Mouse (Mus musculus) bone marrow macrophage, adult 2 months (primary cell): ENCODE data around the gene Rpl3. TPM values are rescaled to one million over a fixed set of nuclear protein-coding genes. Genes with fewer than 3 reads are reported as not detected.
A peak's percentile ranks its signal among the peaks of the same experiment; 100 is the strongest.

Experiments
- H3K27ac ChIP-seq: 2 replicates; pipeline ENCODE4 v1.5.1; 2012; ENCODE audit warnings: low read depth, low read length; ENCODE audit not compliant: insufficient read depth
- H3K4me1 ChIP-seq: 2 replicates; pipeline ENCODE4 v1.6.1; 2012; ENCODE audit warnings: low read length; ENCODE audit not compliant: control insufficient read depth, insufficient read depth
- H3K4me3 ChIP-seq: 2 replicates; pipeline ENCODE4 v1.5.1; 2012; ENCODE audit warnings: mild to moderate bottlenecking, low read length, moderate library complexity; ENCODE audit not compliant: insufficient read depth
- CTCF ChIP-seq: IDR thresholded peaks from 2 replicates; pipeline ENCODE4 v1.5.1; 2012; ENCODE audit warnings: low read depth, mild to moderate bottlenecking, low read length, moderate library complexity
- POLR2A ChIP-seq: IDR thresholded peaks from 2 replicates; pipeline ENCODE4 v1.6.1; 2012; ENCODE audit warnings: mild to moderate bottlenecking, low read depth, low read length, borderline replicate concordance
- polyA plus RNA-seq: library from polyadenylated mRNA; stranded (reverse); fragments of >200 nt; gene quantifications from 2 replicates; pipeline ENCODE4 v1.2.4, GENCODE M21; 2012; ENCODE audit not compliant: missing spikeins, insufficient read depth, insufficient read length

Rpl3 gene
- polyA plus RNA-seq, 1 experiment: 928 TPM

DNA sequence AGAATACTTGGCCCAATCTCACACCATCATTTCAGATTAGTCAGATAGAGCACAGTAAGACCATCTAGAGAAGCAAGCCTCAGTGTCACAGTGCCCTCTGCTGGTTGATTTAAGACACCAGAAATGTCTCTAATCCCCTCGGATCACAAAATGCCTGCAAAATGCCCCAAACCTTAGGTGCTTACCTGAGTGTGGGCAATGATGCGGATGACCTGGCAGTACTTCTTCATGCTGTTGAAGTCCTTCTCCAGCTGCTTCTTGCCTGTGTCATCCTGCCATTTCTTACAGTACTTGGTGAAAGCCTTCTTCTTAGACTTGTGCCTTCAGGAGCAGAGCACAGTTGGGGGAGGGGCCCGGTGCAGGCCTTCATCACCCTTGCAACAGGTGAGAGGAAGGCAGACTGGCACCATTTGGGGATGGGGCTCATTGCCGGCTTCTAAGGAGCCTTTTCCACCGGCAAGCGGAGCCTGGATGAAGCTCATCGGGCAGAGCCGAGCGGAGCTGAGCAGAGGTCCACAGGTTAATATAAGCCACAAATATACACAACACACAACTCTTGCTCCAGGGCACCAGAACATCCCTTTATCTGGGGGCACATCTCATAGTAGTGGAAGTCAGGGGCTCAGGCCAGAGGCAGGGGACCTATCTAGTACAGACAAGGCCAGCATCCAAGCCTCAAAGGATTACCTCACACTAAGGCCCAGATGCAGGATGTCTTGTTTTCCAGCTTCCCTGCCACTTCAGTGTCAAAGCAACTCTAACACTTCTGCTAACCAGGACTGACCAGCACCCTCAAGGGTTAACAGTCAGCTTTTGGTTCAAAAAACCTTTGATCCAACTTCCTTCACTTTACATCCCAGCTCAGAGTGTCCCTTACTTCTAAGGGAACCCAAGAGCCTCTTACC, 10.7 kb downstream of the Rpl3 start:
- TF ChIP-seq CTCF (peak; percentile 17; the same call in 1 of the 2 replicates), POLR2A (no peak)
- peaks cover 12% of the 10 kb centered on the region for H3K4me1 ChIP-seq
- peak overlapping the region; percentile 80 for H3K27ac ChIP-seq
- peak overlapping the region; percentile 67 for H3K4me3 ChIP-seq

DNA sequence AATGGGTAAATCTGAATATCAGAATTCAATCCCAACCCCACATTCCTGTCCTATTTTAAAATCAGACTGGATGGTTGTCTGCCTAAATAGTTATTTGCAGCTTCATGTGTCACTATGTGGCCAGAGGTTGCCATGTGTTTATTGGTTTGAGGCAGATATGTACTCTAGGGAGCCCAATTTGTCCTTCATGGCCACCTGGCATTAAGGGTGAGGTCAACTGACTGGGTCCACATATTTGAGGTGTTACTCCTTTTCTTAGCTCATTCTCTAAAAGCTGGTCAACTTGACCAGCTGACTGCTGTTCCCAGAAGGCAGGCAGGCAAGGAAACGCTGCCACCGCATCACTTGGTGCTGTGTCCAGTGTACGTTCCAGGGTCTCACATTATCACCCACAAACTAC, 11.7 kb downstream of the Rpl3 start:
- no peak for TF ChIP-seq POLR2A
- no peak for TF ChIP-seq CTCF
- Histone ChIP-seq H3K4me3 (peak overlapping the region; percentile 67), H3K4me1 (peaks cover 22% of the 10 kb centered on the region), H3K27ac (peak overlapping the region; percentile 0; the same call in 1 of the 2 replicates)

DNA sequence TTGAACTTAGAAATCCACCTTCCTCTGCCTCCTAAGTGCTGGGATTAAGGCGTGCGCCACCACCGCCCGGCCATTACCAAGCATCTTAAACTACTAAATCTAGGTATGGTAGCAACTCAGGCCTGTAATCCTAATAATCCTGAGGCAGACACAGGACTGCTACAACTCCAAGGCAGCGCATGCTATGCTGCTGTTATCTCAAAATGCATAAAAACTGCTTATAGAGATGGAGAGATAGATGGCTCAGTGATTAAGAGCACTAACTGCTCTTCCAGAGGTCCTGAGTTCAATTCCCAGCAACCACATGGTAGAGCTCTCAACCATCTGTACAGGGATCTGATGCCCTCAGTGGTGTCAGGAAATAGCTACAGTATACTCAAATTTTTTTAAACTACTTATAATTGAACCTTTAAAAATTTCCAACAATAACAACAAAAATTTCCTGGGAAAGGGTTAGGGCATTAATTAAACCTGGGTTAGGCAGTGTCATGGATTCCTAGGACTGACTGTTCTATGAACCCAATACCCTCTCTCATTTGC, 12.5 kb downstream of the Rpl3 start:
- Histone ChIP-seq H3K27ac (no peak overlapping the region), H3K4me3 (peak overlapping the region; percentile 67; the same call in 1 of the 2 replicates), H3K4me1 (peaks cover 28% of the 10 kb centered on the region)
- TF ChIP-seq POLR2A (no peak), CTCF (no peak)

DNA sequence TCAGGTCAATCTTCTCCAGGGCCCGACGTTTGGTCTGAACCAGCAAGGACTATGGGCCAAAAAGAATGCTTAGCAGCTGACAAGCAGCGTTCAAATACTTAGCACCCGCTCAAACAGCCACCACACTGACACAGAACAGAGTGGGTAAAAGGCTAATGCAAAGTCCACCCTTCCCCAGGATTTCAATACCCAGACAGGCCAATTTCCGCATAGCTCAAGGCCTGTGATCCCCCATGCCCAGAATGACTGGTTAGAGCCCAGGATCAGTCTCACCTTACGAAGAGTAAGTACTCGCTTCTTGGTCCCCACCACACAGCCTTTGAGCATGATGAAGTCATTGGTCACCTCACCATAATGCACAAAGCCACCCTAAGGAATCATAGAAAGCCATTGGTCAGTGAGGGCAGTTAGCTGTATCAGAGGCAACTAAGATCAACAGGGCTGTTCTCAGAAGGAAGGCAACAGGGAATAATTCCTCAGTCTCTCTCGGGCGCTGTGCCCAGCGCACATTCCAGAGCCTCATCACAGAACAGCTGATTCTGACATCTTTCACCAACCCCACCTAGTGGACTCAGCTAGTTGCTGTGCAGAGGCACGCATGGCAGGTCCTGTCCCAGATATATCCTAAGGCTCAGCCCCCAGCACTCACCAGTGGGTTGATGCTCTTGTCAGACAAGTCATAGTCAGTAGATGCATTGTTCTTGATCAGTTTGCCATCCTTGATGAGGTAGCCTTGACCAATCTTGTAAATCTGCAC, 13.4 kb downstream of the Rpl3 start:
- Histone ChIP-seq H3K4me1 (peaks cover 37% of the 10 kb centered on the region), H3K4me3 (no peak overlapping the region), H3K27ac (no peak overlapping the region)
- TF ChIP-seq POLR2A (no peak), CTCF (no peak)

DNA sequence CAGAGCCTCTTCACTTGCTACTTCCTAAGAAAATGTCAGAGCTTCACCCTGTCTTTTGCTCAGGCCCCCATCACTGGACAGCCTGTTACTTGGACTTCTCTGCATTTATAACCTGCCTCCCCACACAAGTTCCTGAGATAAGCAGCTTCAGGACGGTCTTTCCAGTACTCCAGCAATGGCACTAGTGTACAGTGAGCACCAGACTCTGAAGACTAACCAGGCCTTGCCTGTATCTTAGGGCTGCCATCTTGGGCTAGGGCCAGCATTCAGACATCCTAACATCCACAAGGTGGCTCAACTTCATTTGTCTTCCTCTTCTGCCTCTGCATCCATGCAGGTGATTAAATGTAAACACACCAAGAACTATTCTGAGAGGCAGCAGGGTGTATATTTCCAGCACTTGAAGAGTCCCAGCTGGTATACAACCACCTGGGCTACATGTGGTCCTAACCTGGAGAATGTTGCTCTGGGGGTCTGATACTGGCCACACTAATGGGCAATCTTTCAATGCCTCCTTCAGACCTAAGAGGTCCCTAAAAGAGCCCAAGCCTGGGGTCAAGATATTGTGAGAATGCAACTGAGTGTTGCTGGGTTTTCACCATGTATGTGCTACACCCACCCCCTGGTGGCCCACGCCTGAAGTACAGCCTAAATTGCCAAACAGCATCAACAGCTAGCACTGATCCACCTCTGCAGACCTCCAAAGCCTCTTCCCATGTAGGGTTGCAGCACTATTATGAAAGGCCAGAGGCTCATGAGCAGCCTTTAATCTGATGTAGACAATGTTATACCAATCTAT, 15.1 kb downstream of the Rpl3 start:
- Histone ChIP-seq H3K27ac (peak overlapping the region; percentile 92), H3K4me3 (no peak overlapping the region), H3K4me1 (peaks cover 51% of the 10 kb centered on the region)
- TF ChIP-seq POLR2A: no peak
- peak; percentile 50 for TF ChIP-seq CTCF

DNA sequence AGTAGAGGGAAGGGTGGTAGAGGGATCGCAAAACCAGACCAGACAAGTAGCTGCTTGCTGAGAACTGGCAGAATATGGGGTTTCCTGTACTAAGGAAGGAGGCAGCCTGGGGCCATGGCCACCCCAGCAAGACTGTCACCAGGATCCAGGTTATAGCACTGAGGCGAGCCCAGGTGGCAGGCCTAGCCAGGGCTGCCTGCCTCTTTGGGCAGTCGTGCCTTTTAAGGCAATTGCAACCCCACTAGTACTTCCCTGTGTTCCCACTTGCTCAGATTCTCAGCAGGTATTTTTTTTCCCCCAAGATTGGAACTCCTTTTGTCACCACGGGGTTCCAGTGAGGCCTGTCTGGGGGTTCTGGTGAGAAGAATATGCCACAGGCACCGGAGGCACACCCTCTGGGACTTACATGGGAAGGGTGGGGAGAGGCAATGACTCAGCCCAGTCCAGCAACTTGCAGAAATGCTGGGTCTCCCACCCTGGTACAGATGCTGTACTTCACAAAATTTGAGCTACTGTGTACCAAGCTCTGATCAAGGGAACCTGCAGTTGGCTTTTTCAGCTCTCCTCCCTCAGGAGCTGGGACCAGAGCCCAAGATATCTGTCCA, 15.8 kb downstream of the Rpl3 start:
- Histone ChIP-seq H3K27ac (peak overlapping the region; percentile 92), H3K4me3 (no peak overlapping the region)

DNA sequence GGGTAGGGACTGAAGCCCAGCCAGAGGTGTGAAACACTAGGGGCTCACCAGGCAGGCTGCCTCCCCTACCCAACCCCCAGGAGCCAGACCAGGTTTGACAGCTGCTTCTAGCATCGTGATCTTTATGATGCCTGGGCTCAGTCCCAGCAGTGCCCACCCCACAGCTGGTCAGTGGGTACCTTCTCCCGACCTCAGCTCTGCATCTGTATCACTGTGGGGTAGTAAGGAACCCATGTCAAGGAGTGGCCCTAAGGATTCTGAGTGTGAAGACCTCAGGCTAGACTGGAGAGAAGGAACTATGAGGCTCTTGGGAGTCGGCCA, 16.3 kb downstream of the Rpl3 start:
- Histone ChIP-seq H3K4me3 (no peak overlapping the region), H3K4me1 (peaks cover 61% of the 10 kb centered on the region), H3K27ac (peak overlapping the region; percentile 92)
- no peak for TF ChIP-seq POLR2A
- no peak for TF ChIP-seq CTCF

More for the DNA sequence above, 15.8 kb downstream of the Rpl3 start:
- H3K4me1 ChIP-seq: peaks cover 57% of the 10 kb centered on the region
- no peak for TF ChIP-seq POLR2A
- TF ChIP-seq CTCF: no peak

DNA sequence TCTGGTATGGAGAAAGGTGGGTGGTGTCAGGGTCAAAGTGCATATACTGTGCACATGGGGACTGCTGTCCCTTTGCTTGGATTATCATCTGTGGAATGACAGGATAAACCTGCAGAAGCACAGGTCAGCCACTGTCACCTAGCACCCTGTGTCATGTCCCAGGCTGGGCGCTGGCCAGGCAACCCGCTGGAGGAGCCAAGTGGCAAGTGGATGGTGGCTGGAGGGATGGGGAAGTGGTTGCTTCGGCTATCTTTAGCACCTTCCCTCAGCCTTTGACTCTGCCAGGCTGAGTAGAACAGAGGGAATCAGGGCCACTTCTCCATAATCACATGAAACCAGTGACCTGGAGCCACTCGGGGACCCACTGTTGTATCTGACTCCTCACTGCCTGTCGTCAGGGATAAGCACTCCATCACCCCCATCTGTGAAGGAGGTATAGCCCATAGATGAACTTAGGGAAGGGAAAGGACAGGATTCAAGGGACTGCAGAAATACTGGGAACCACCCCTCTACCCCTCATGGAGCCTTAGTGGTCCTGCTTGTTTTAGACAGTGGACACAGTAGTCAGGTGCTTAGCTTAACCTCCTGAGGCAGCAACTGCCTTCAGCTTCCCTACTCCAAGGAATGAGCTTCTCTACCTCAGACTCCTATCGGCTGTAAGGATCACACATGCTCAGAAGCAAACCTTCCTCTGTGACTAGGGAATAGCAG, 16.9 kb downstream of the Rpl3 start:
- Histone ChIP-seq H3K27ac (peak overlapping the region; percentile 92), H3K4me3 (no peak overlapping the region), H3K4me1 (peaks cover 63% of the 10 kb centered on the region)
- TF ChIP-seq CTCF: no peak
- TF ChIP-seq POLR2A: no peak

DNA sequence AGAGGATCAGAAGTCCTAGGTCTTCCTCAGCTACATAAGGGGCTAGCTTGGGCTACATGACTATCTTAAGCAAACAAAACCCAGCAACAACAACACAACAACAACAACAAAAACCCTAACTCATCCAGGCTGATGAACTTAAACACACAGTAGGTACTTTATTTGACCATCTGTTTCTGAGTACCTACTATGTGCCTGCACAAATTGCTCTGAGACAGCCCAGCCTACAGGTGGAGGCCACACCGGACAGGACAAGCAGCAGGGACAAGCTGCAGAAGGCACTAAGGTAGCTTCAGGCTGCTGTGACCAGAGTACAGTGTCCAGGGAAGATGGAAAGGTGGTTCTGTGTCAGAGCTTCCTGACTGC, 18.4 kb downstream of the Rpl3 start:
- peaks cover 62% of the 10 kb centered on the region for H3K4me1 ChIP-seq
- H3K4me3 ChIP-seq: no peak overlapping the region
- TF ChIP-seq CTCF (no peak), POLR2A (no peak)
- H3K27ac ChIP-seq: peak overlapping the region; percentile 91
